Mouse (Mus musculus) kidney, adult 9 months (tissue): ENCODE measurements around the gene Nmur1.

Experiments
- DNase-seq: peaks from one replicate; pipeline ENCODE4 v3.0.0; 2022

The Nmur1 gene

DNA sequence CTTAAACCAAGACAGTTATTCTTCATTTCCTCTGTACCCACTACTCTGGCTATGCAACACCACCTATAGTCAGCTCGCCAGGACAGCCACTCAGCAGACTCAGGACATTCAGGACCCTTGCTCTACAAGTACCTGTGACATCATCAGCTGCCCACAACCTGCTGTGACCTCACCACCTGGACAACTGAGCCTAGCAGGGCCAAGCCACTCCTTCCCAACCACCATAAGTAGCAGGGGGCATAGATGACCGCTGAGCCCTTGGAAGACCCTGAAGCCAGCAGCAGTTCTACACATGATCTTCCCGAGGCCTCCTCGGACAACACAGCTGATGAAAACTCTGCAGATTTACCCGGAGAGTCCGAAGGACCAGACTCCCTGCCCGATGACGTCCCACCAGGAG, at the start of gene Nmur1, which contains the start of gene Tex44:
Gene Nmur1 (minus strand): TSS at position 101 of the 400 bp plus-strand sequence.
Gene Tex44 (plus strand): TSS at position 202 of the 400 bp plus-strand sequence.
- DNase-seq = no peak

DNA sequence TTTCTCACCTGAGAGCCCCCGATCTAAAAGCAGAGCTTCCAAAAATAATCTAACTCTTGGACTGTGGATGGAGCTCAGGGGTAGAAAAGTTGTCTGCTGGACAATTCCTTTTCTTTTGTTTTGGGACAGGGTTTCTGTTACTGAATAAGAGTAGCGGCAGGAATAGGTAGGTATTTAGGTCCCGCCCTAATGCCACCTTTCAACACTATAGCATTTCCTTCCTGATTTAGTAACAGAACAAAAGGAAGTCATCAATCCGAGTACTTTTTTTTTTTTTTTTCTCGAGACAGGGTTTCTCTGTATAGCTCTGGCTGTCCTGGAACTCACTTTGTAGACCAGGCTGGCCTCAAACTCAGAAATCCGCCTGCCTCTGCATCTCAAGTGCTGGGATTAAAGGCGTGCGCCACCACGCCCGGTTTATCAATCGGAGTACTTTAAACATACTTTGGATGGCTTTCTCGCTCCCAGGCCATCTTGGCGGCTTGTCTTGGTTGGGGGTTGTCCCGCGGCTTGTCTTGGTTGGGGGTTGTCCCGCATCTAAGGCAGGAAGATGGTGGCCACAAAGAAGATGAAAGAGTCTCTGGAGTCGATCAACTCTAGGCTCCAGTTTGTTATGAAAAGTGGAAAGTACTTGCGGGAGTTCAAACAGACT, 47.2 kb upstream of the Nmur1 start:
- no peak for DNase-seq

DNA sequence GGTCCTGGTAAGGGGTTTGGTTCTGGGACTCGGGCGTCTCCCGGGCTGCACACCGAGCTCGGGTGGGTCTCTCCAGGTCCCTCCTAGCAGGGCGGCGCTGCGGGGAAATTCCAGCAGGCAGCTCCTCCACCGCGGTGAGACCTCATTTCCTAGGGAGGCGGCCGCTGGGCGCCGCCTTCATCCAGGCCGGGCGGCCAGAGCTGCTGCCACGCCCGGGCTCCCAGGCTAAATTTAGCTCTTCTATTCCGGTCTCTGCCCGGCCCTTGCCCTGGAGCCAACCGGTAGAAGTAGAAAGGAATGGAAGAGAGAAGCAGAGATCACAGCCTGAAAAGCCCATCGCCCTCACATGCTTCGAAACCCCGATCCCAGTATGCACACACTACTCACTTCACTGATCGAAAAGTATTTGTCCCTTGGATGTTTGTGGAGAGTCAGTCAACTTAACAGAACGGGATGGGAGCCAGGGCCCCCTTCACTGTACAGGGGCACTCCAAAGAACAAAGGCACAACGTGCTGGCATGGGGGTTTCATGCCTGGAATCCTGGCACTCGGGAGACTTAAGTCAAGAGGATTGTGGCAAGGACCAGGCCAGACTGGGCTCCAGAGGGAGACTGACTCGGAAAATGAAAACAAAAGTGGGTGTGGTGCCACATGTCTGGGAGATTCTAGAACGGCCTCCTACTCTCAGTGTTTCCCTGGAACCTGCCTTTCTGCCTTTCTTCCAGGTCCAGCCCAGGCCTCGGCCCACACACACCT, 46.3 kb upstream of the Nmur1 start:
- DNase-seq = peak; percentile 81

DNA sequence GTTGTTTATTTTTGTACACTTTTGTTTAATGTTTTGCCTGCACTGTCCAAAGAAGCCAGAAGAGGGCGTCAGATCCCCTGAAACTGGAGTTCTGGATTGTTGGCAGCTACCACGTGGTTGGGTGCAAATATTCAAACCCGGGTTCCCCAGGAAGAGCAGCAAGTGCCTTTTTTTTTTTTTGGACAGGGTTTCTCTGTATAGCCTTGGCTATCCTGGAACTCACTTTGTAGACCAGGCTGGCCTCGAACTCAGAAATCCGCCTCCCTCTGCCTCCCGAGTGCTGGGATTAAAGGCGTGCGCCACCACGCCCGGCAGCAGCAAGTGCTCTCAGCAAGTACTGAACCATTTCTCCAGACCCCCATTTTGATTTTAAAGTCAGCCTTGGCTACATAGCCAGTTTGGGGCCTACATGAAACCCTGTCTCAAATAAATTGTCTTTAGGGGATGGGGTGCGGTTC, 45.5 kb upstream of the Nmur1 start:
- DNase-seq = peak; percentile 72

DNA sequence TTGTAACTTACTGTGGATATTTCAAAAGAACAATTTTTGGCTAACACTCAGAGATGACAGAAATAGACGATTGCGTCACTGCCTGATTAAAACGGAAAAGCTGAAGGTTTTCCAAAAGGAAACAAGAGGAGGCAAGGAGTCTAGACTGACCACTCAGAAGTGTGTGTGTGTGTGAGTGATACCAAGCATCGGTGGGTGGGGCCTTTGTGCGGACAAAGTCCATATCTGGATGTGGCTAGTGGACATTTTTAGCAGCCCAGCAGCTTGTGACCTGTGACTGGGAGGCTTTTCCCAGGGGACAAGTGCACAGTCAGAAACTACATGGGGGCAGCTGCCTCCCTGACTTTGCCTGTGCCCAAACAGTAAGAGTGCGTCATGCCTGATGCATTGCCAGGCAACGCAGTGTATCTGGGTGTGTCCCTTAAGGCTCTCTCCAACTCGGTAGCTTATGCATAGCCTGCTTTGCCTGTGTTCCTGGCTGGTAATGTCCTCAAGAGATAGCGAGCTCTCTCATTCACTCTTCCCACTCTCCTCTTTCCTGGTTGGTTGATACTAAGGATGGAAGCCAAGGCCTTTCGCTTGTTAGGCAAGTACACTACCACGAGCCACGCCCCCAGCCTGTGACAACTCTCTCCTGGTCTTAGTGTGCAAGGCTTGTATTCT, 44.6 kb upstream of the Nmur1 start:
- DNase-seq = peak; percentile 92

DNA sequence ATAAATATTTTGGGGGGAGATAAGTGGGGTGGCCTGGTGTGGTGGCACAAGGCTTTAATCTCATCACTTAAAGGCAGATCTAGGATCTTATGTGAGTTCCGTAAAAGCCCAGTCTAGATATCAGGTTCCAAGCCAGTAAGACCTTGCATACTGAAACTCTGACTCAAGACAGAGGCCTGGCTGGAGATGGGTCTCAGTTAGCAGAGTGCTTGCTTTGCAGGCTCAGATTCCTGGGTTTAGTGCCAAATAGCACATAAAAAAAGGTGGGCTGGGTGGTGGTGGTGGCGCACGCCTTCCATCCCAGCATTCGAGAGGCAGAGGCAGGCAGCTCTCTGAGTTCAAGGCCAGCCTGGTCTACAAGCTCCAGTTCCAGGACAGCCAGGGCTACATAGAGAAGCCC, 43.8 kb upstream of the Nmur1 start:
- DNase-seq = no peak

DNA sequence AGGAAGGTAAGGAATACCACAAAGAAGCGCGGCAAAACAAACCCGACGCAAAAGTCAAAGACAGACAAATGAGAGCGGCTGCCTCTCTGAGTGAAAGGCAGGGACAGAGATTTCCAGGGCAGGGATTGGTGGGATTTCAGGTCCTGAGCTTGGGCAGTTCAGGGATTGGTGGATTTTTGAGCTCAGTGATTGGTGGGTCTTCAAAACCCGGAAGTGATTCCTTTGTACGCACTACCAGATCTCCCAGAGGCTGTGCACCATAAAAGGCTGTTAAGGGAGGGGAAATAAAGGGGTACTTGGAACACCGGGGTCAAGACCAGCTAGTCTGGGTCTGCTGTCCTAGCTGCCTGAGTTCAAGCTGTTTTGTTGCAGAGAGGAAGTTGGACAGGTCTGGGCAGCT, 41.4 kb upstream of the Nmur1 start:
- no peak for DNase-seq

DNA sequence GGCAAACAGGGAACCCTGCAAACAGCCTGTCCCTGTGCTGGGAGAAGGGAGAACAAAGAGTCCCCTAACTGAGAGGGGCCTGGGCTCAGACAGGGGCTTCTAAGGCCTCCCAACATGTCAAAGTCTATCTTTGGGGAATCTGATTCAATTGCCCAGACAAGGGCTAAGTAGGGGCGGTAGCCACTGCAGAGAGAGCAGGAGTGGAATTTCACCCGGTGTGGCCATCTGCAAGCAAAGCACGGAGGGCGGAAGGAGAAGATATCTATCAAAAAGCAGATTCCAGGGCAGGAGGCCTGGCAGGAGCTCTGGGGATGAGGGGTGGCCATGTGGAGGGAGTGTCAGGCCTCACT, 38.8 kb upstream of the Nmur1 start:
- peak; percentile 48 for DNase-seq

DNA sequence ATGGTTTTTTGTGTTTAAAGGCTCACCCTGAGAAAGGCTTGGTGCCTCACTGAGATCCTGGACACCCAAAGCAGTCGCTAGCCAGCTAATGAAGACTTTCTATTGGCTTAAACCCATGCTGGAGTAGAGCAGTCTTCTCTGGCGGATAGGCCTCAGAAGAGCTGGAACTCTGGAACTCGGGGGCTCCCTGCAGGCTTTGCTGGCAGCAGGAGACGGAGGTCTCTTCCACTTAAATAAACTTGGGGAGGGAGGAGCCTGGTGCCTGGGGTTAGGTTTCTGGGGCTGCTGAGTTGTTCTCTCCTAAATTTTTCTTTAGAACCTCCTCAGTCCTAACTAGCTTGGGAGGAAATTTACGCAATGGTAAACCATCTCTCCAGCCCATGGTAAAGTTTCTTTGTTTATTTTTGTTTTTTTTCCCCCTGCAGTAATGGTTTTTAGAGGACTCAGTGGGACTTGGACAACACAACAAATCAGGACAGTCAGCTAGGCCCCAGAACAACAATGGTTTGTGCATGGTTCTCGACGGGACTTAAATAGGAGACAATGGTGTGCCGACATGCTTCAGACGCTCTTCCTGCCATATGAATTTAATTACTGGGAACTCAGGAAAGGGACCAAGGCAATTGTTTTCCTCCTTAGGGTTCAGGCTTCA, 38.3 kb upstream of the Nmur1 start:
- no peak for DNase-seq

DNA sequence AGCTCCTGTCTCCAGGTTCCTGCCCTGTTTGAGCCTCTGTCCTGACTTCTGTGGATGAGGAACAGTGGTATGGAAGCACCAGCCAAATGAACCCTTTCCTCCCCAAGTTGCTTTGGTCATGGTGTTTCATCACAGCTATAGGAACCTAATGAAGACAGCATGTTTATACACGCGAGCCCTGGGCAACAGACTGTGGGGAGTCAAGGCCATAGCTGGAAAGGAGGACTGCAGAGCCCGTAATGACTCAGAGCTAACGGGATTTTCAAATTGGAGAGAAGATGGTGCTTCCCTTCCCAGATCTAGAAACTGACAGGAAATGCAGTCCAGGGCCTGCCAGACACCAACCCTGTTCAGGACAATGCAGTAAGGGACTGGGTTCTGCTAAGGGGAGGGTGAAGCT, 33.3 kb upstream of the Nmur1 start:
- no peak for DNase-seq

DNA sequence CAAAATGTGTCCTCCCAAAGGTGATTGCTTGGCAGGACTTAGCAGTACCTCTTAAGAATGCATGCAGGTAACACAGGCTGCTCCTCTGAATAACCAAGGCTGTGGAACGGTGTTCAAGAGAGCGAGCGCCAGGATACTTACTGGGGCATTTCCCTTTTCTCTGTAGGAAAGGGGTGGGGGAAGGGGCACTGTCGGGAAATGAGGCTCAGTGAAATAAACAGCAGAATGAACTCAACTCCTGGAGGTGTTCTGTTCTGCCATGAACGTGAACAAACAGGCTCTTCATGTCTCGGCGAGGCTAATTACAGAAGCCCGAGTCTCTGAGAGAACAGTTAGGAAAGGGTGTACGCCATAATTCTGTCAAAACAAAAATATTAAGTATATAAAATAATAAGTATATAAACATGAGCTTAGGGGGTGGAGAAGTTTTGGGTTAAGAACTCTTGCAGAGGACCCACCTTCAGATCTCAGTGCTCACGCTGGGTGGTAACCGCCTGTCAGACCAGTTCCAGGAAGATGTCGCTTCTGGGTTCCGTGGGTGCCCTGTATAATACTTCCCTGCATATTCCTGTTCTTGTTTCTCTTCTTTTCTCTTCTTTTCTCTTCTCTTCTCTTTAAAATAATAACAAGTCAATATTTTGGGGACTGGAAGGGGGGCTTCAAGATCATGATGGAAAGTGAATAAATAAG, 31.0 kb upstream of the Nmur1 start:
- no peak for DNase-seq

DNA sequence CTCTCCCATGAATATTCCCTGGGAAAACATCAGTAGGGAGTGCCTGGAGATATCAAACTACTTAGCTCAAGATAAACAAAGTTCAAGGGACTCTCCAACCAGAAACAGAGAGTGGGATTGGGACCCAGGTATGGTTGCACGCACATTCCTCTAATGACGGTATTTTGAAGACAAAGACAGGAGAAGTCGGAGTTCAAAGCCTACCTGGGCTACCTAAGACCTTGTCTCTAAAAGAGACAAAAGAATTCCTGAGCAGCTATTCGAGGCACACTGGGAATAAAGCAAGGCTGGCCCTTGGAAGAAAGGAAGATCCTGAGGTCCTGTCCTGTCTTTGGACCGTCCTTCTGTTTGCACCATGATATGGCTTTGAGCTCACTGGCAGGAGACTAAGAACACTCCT, 26.7 kb upstream of the Nmur1 start:
- no peak for DNase-seq

DNA sequence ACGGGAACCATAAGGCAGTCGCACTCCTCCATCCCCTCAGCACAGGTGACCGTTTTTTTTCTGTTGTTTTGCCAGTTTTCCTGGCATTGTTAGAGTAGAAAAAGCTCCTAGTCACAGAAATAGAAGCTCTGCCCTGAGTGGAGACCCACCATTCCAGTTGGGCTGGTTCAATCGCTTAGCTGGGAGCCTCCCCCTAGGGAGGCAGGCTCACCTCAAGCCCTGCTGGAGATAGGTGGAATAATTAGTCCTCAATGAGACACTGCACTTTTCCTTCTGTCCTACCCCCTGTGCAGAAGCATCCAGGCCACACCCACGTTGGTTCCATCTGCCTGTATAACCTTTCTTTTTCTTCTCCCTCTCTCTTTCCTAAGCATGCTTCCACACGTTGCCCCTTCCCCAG, 23.9 kb upstream of the Nmur1 start:
- DNase-seq = no peak

DNA sequence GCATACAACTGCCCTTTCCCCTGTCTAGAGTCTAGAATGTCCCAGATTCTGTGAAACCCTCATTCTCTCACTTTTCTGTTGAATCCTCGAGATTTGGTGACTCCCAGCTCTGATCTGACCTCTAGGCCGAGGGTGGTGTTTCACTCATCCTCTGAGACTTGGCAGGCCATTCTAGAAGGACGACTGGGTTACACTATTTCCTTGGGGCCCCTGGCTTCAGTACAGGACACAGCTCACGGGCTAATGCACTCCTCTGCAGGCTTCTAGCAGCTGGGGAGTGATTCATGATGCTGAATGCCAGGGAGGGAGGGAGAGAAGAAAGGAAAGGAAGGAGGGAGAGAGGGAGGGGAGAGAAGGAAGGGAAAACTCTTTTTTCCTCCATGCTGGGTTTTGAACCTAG, 22.2 kb upstream of the Nmur1 start:
- DNase-seq = no peak

DNA sequence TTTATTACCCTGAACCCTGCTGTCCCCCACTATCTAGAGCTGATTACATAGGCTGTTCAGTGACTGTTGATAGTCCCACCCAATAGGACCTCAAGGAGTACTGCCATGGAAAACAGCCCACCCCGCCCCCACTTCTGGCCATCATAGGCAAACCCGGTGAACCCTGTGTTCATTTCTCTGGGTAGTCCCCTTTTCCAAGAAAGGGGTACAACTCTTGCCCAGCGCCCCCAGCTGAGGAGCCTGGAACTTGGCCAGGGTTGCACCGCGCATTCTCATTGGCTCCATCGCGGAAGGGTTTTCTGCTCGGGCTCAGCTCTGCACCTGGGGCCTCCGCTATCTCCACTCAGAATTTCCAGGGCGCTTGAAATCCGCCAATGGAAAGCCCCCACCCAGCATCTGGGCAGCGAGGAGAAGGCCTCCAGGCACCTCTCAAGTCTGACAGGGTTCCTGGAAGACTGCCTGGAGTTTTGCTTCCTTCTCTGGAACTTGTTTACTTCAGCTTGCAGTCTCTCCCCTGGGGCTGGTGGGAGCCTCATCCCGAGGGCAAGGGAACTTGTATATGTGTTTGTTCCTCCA, 21.7 kb upstream of the Nmur1 start:
- DNase-seq = peak; percentile 41

DNA sequence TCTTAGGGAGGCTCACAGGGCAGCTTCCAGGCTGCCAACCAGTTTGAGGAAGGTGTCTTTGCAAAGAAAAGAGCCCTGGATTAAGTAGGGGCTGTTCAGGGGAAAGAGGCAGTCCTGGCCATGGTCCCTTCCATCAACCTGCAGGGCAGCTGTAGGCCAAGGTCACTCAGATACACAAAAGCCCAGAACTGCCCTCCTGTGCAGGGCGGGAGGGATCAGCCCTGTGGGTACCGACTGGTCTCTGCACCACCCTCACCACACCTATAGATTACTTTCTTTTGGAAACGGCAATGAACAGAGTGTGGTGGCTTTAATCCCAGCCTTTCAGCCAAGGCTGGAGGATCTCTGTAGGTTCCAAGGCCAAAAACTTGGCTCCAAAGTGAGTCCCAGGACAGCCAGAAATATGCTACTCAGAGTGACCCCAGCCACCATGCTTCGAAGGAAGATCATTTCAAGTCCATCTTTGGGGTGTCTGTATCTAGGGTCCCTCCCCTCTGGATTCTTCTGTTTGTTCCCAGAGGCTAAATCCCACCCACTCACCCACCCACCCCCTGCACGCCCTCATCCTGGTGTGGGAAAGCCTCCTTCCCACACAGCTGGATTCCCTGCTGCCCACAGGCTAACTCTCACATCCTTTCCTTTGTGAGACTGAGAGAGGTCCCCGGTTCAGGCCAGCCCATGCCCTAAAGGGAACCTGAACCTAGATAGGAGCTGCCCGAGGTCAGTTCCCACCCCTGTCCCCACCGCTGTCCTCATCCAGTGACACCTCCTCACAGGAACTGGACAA, 17.6 kb upstream of the Nmur1 start:
- DNase-seq = peak; percentile 25

DNA sequence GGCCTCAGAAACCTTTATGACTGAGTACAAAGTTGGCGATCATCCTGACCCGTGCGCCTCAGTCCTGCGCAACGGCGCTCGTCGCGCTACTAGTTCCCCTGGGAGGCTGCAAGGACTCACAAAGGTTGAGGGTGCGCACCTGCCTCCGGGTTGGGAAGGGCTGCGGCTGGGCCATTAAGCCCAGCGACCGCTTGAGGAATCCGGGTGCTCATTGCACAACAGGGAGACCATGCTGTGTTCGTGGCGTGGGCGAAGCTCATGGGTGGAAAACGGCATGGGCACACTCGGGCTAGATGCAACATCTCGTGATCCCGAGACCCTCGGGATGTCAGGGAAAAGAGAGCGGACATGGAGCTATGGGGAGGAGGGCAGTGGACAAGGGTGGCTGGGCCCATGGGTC, 16.8 kb upstream of the Nmur1 start:
- no peak for DNase-seq

DNA sequence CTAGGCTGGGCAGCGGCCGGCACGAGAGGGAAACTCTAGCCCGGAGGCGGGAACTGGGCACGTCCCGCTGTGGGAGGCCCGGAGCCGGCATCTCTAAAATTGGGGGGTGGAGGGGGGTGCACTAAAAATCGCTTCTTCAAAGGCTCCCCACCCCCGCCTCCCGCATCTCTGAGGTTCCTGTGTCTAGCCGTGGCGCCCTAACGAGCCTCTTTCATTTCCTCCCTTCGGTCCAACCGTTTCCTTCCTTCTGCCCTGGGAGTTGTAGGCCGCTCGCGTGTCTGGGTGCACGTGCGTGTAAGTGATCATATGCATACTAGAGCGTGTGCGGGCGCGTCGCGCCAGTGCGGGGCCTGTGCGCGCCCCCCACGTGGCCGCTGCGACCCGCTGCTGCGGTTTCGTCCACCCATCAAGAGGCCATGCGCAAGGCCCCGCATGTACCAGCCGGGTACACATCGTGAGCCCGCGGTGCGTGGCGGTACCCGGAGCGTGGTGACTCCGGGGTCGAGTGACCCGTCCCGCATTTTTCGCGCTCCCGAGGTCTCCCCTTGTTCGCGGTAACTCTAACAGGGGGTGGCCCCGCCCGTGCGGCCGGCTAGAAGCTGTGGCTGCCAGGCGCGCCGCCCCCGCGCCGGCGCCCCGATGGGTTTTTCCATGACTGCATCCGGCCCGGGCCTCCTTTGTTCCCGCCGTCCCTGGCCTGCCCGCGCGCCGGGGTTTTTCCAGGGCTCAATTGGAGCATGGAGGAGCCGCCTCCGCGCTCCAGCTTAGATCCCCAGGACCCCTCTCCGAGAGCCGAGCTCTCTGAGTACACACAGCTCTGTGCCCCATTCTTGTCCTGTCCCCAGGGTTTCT, 16.2 kb upstream of the Nmur1 start:
- DNase-seq = peak; percentile 88

DNA sequence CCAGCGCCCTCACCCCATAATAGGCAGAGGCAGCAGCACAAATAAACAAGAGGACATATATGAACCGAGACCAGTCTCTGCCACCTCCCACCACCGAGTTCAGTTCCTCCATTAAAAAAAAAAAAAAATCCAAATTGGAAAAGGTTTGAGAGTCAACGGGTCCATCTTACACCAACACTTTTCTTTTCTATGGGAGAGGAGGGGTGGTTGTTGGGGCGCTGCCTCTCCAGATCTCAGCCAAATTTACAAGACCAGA, 15.6 kb upstream of the Nmur1 start:
- no peak for DNase-seq

DNA sequence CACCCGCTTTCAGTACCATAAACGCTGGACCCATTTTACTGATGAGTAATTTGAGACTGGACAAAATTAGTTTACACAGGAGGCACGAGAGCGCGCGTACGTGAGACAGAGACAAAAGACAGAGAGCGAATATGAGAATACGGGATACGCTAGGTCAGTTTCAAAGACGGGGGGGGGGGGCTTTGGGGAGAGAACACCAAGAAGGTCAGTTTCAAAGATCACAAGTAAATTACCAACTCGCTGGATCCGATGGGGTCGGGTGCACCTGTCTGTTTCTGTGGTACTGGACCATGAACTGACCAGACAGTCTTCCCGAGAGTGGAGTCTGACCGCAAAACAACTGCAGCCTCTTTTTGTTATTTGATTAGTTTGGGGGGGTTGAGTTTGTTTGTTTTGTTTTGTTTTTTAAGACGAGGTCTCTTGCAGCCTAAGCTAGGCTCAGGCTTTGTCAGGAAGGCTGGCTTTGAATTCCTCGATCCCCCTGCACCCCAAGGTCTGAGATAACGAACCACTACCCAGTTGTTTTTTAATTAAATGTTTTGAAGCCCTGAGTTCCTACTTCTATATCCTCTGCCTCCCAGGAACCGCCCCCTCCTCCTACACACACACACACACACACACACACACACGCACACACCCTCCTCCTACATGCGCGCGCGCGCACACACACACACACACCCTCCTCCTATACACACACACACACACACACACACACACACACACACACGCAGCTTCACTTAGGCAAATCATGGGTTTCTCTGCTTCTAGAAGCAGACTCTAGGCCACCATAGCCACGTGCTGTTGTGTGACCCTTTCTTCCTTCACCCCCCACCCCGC, 15.1 kb upstream of the Nmur1 start:
- peak; percentile 75 for DNase-seq
